Mouse (Mus musculus): Measurements from ENCODE around the gene Gm14403. TPM values are rescaled to one million over a fixed set of nuclear protein-coding genes. Genes with fewer than 3 reads are reported as not detected.
"Not testable (repeated sequence)": the region's sequence is repeated elsewhere in the genome, so short reads cannot be mapped to it uniquely, and the experiment has no call there.

The Gm14403 gene
- polyA plus RNA-seq, 1 experiment from 2014 or later: 7.0 TPM

DNA sequence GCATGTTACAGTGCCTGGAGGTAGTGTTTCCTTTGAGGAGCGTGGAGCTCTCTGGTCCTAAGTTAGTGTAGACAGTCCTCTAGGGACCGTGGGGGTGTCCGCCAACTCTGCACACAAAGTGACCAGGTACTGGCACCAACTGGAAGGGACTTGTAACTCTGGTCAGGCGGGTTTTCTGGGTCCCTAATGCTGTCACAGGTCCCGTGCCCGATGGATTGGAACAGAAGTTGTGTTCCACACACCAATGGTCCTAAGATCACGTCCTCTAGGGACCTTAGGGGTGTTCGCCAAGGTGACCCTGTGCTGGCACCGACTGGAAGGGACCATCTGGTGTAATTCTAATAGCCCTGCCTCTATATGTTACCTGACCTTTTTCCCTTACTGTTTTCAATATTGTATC is 37.9 kb downstream of the Gm14403 start:
- no peak overlapping the region for H3K9ac ChIP-seq (ENCODE audit: low read length)
- H3K9me3 ChIP-seq (ENCODE audit: control insufficient read depth, low read length): no peaks in the 10 kb centered on the region
- H3K27ac ChIP-seq (ENCODE audit: low read depth): no peak overlapping the region
- H3K4me3 ChIP-seq (ENCODE audit: low read depth, low read length): no peak overlapping the region
- no peaks in the 10 kb centered on the region for H3K36me3 ChIP-seq (ENCODE audit: control insufficient read depth, insufficient read depth, low read length)
- no peak for ATAC-seq (replicated peaks; ENCODE audit: low FRiP score, low TSS enrichment, low read depth)
- DNase-seq (ENCODE audit: low spot score): no peak
- H3K27me3 ChIP-seq (replicated peaks; ENCODE audit: control insufficient read depth, insufficient read depth, low read length): no peaks in the 10 kb centered on the region
- 80% methylated on average over 9 of the region's 9 CpGs for WGBS
- no peak overlapping the region for H3K4me2 ChIP-seq (ENCODE audit: low read length)
- no peaks in the 10 kb centered on the region for H3K4me1 ChIP-seq (replicated peaks; ENCODE audit: control insufficient read depth, insufficient read depth, low read length)

DNA sequence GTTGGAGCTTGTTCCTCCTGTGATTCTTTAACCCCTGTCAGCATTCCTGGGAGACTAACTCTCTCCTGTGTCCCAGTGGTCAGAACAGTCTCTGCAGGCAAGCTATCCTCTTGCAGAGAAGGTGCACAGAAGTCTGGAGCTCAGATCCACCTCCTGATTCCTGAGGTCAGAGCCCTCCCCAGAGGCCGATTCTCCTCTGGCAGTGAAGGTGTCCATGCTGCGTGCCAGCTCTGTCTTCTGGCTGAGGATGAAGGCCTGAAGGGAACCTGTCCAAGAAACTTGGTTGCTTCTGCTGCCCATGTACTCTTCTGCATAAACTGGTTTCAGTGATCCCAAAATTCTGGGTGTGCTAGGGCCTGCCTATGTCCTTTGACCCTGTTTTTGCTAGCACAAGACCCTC is 39.1 kb downstream of the Gm14403 start:
- H3K9me3 ChIP-seq (ENCODE audit: control insufficient read depth, low read length); H3K27me3 ChIP-seq (replicated peaks; ENCODE audit: control insufficient read depth, insufficient read depth, low read length); H3K4me3 ChIP-seq (ENCODE audit: low read depth, low read length); ATAC-seq (replicated peaks; ENCODE audit: low FRiP score, low TSS enrichment, low read depth); DNase-seq (ENCODE audit: low spot score); H3K36me3 ChIP-seq (ENCODE audit: control insufficient read depth, insufficient read depth, low read length); H3K27ac ChIP-seq (ENCODE audit: low read depth); H3K9ac ChIP-seq (ENCODE audit: low read length); H3K4me1 ChIP-seq (replicated peaks; ENCODE audit: control insufficient read depth, insufficient read depth, low read length); H3K4me2 ChIP-seq (ENCODE audit: low read length): not testable (repeated sequence)
- 73% methylated on average over 2 of the region's 2 CpGs for WGBS

DNA sequence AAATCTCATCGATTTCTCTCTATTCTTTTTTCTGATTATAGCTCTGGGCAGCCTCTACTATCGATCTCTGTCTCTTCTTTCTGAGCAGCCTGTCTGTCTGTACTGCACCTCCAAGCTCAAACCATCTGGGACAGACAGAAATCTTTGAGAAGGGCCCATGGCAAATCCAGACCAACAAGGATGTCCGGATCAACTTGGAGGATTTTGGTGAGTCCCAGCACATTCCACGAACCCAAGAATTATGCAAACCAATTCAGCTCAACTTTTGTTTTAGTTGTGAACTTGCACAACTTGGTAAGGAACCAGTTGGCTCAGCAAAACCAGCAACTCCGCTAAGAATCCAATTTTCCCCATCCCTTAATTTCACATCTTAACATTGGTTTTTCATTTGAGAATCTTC is 39.7 kb downstream of the Gm14403 start:
- not testable (repeated sequence) for H3K9me3 ChIP-seq (ENCODE audit: control insufficient read depth, low read length); ATAC-seq (replicated peaks; ENCODE audit: low FRiP score, low TSS enrichment, low read depth); H3K9ac ChIP-seq (ENCODE audit: low read length); H3K4me2 ChIP-seq (ENCODE audit: low read length); H3K4me3 ChIP-seq (ENCODE audit: low read depth, low read length); DNase-seq (ENCODE audit: low spot score); H3K27me3 ChIP-seq (replicated peaks; ENCODE audit: control insufficient read depth, insufficient read depth, low read length); H3K4me1 ChIP-seq (replicated peaks; ENCODE audit: control insufficient read depth, insufficient read depth, low read length); H3K36me3 ChIP-seq (ENCODE audit: control insufficient read depth, insufficient read depth, low read length); H3K27ac ChIP-seq (ENCODE audit: low read depth)
- 83% methylated on average over 5 of the region's 5 CpGs for WGBS

- not testable (repeated sequence) for H3K36me3 ChIP-seq (ENCODE audit: control insufficient read depth, insufficient read depth, low read length); H3K4me1 ChIP-seq (replicated peaks; ENCODE audit: control insufficient read depth, insufficient read depth, low read length); H3K4me3 ChIP-seq (ENCODE audit: low read depth, low read length); H3K9ac ChIP-seq (ENCODE audit: low read length); H3K9me3 ChIP-seq (ENCODE audit: control insufficient read depth, low read length); H3K27ac ChIP-seq (ENCODE audit: low read depth); ATAC-seq (replicated peaks; ENCODE audit: low FRiP score, low TSS enrichment, low read depth); DNase-seq (ENCODE audit: low spot score); H3K27me3 ChIP-seq (replicated peaks; ENCODE audit: control insufficient read depth, insufficient read depth, low read length); H3K4me2 ChIP-seq (ENCODE audit: low read length)
- WGBS: no CpG with 5 or more reads among the region's 1 CpGs
These were observed 57.2 kb downstream of the Gm14403 start for GRCm38 (mm10) chr2:177555261-177555660.

Other genes with a start within 250 kb of the Gm14403 start
- not detected in 2 replicates for gene Gm14409, start 231.2 kb upstream of the Gm14403 start, polyA plus RNA-seq (2014; fragmentation: Nextera tagmentation; extraction: Ambion mirVana)
- gene Gm14412, start 173.9 kb upstream of the Gm14403 start, polyA plus RNA-seq (2014; fragmentation: Nextera tagmentation; extraction: Ambion mirVana): 0.55 and 0.67 TPM in 2 replicates
- gene Gm14418, start 99.9 kb upstream of the Gm14403 start, polyA plus RNA-seq (2014; fragmentation: Nextera tagmentation; extraction: Ambion mirVana): 9.2 and 11.0 TPM in 2 replicates
- gene Zfp970, start 33.5 kb upstream of the Gm14403 start, polyA plus RNA-seq (2014; fragmentation: Nextera tagmentation; extraction: Ambion mirVana): 15.4 and 16.6 TPM in 2 replicates
- not detected in 2 replicates for gene Gm14406, start 80.0 kb downstream of the Gm14403 start, polyA plus RNA-seq (2014; fragmentation: Nextera tagmentation; extraction: Ambion mirVana)

Data from intestine, embryonic 14.5 days (tissue).